Mouse (Mus musculus): Measurements from ENCODE around the gene Vmp1. TPM values are rescaled to one million over a fixed set of nuclear protein-coding genes. Genes with fewer than 3 reads are reported as not detected.
A peak's percentile ranks its signal among the peaks of the same experiment; 100 is the strongest.

The Vmp1 gene
- polyA plus RNA-seq, 1 experiment from 2014 or later, result 162 TPM

- no peak overlapping the region for H3K4me3 ChIP-seq (ENCODE audit: low read depth, low read length)
- ATAC-seq (ENCODE audit: low FRiP score, low TSS enrichment), result no peak
- 86% methylated on average over 2 of the region's 2 CpGs for whole genome bisulfite sequencing
- no peaks in the 10 kb centered on the region for H3K4me1 ChIP-seq (replicated peaks; ENCODE audit: control insufficient read depth, insufficient read depth)
- no peak for TF ChIP-seq EP300 (optimal IDR thresholded peaks at IDR 0.05)
- TF ChIP-seq CTCF (IDR thresholded peaks at IDR 0.05; ENCODE audit: low read depth), result no peak
- no peaks in the 10 kb centered on the region for H3K27me3 ChIP-seq (ENCODE audit: control insufficient read depth, insufficient read depth, low read length)
- H3K36me3 ChIP-seq (ENCODE audit: control insufficient read depth, insufficient read depth, low read length), result no peaks in the 10 kb centered on the region
- H3K27ac ChIP-seq (replicated peaks), result no peak overlapping the region
- no peaks in the 10 kb centered on the region for H3K9me3 ChIP-seq (ENCODE audit: control insufficient read depth, low read length)
- H3K9ac ChIP-seq (ENCODE audit: low read length), result no peak overlapping the region
- no peak for DNase-seq (ENCODE audit: low spot score)
- no peak overlapping the region for H3K4me2 ChIP-seq (replicated peaks; ENCODE audit: low read depth)
Observed at GRCm38 (mm10) chr11:86618548-86619335, 64.9 kb downstream of the Vmp1 start.

- H3K27ac ChIP-seq (replicated peaks), result no peak overlapping the region; the same call in 1 of the 2 replicates
- 48% methylated on average over 5 of the region's 5 CpGs for WGBS
Observed at GRCm38 (mm10) chr11:86614607-86615006, 69.0 kb downstream of the Vmp1 start.

GRCm38 (mm10) chr11:86614056-86614530 lies 69.5 kb downstream of the Vmp1 start:
- H3K36me3 ChIP-seq (ENCODE audit: control insufficient read depth, insufficient read depth, low read length), result no peaks in the 10 kb centered on the region
- TF ChIP-seq EP300 (optimal IDR thresholded peaks at IDR 0.05), result no peak
- TF ChIP-seq CTCF (IDR thresholded peaks at IDR 0.05; ENCODE audit: low read depth), result no peak
- 23% methylated on average over 2 of the region's 2 CpGs for WGBS
- peak overlapping the region; percentile 71; the same call in 1 of the 2 replicates for H3K27ac ChIP-seq (replicated peaks)
- no peaks in the 10 kb centered on the region for H3K4me1 ChIP-seq (replicated peaks; ENCODE audit: control insufficient read depth, insufficient read depth)
- no peak overlapping the region for H3K4me3 ChIP-seq (ENCODE audit: low read depth, low read length)
- ATAC-seq (ENCODE audit: low FRiP score, low TSS enrichment), result peak; percentile 70
- H3K9ac ChIP-seq (ENCODE audit: low read length), result no peak overlapping the region
- no peak for DNase-seq (ENCODE audit: low spot score)
- H3K4me2 ChIP-seq (replicated peaks; ENCODE audit: low read depth), result no peak overlapping the region
- no peaks in the 10 kb centered on the region for H3K27me3 ChIP-seq (ENCODE audit: control insufficient read depth, insufficient read depth, low read length)
- no peaks in the 10 kb centered on the region for H3K9me3 ChIP-seq (ENCODE audit: control insufficient read depth, low read length)

More at GRCm38 (mm10) chr11:86614607-86615006, 69.0 kb downstream of the Vmp1 start:
- H3K36me3 ChIP-seq (ENCODE audit: control insufficient read depth, insufficient read depth, low read length), result no peaks in the 10 kb centered on the region
- no peak overlapping the region for H3K4me2 ChIP-seq (replicated peaks; ENCODE audit: low read depth)
- H3K27me3 ChIP-seq (ENCODE audit: control insufficient read depth, insufficient read depth, low read length), result no peaks in the 10 kb centered on the region
- no peak overlapping the region for H3K4me3 ChIP-seq (ENCODE audit: low read depth, low read length)
- TF ChIP-seq EP300 (optimal IDR thresholded peaks at IDR 0.05) (no peak), CTCF (IDR thresholded peaks at IDR 0.05; ENCODE audit: low read depth) (no peak)
- no peak overlapping the region for H3K9ac ChIP-seq (ENCODE audit: low read length)
- no peaks in the 10 kb centered on the region for H3K4me1 ChIP-seq (replicated peaks; ENCODE audit: control insufficient read depth, insufficient read depth)
- no peak for ATAC-seq (ENCODE audit: low FRiP score, low TSS enrichment)
- no peaks in the 10 kb centered on the region for H3K9me3 ChIP-seq (ENCODE audit: control insufficient read depth, low read length)
- no peak for DNase-seq (ENCODE audit: low spot score)

GRCm38 (mm10) chr11:86611991-86612390 lies 71.6 kb downstream of the Vmp1 start:
- no peak for ATAC-seq (ENCODE audit: low FRiP score, low TSS enrichment)

GRCm38 (mm10) chr11:86610239-86610638 lies 73.4 kb downstream of the Vmp1 start:
- no peaks in the 10 kb centered on the region for H3K36me3 ChIP-seq (ENCODE audit: control insufficient read depth, insufficient read depth, low read length)
- DNase-seq (ENCODE audit: low spot score) (no peak), ATAC-seq (ENCODE audit: low FRiP score, low TSS enrichment) (0 out of 2 replicates have a peak, but pooled peaks have one; percentile 30)
- H3K9me3 ChIP-seq (ENCODE audit: control insufficient read depth, low read length), result no peaks in the 10 kb centered on the region
- 76% methylated on average over 3 of the region's 3 CpGs for WGBS
- H3K4me3 ChIP-seq (ENCODE audit: low read depth, low read length), result no peak overlapping the region
- no peaks in the 10 kb centered on the region for H3K4me1 ChIP-seq (replicated peaks; ENCODE audit: control insufficient read depth, insufficient read depth)
- H3K27me3 ChIP-seq (ENCODE audit: control insufficient read depth, insufficient read depth, low read length), result no peaks in the 10 kb centered on the region
- no peak overlapping the region for H3K9ac ChIP-seq (ENCODE audit: low read length)
- 0 out of 2 replicates have a peak overlapping the region, but pooled peaks have one; percentile 35 for H3K27ac ChIP-seq (replicated peaks)
- TF ChIP-seq CTCF (IDR thresholded peaks at IDR 0.05; ENCODE audit: low read depth), result no peak
- no peak for TF ChIP-seq EP300 (optimal IDR thresholded peaks at IDR 0.05)
- H3K4me2 ChIP-seq (replicated peaks; ENCODE audit: low read depth), result no peak overlapping the region

More at GRCm38 (mm10) chr11:86611991-86612390, 71.6 kb downstream of the Vmp1 start:
- no peaks in the 10 kb centered on the region for H3K36me3 ChIP-seq (ENCODE audit: control insufficient read depth, insufficient read depth, low read length)
- H3K4me3 ChIP-seq (ENCODE audit: low read depth, low read length), result no peak overlapping the region
- no peak overlapping the region for H3K9ac ChIP-seq (ENCODE audit: low read length)
- no peaks in the 10 kb centered on the region for H3K27me3 ChIP-seq (ENCODE audit: control insufficient read depth, insufficient read depth, low read length)
- H3K4me2 ChIP-seq (replicated peaks; ENCODE audit: low read depth), result no peak overlapping the region
- no peak for TF ChIP-seq EP300 (optimal IDR thresholded peaks at IDR 0.05)
- TF ChIP-seq CTCF (IDR thresholded peaks at IDR 0.05; ENCODE audit: low read depth), result no peak
- no peak for DNase-seq (ENCODE audit: low spot score)
- no peak overlapping the region for H3K27ac ChIP-seq (replicated peaks)
- 93% methylated on average over 1 of the region's 1 CpGs for WGBS
- no peaks in the 10 kb centered on the region for H3K9me3 ChIP-seq (ENCODE audit: control insufficient read depth, low read length)
- no peaks in the 10 kb centered on the region for H3K4me1 ChIP-seq (replicated peaks; ENCODE audit: control insufficient read depth, insufficient read depth)

- TF ChIP-seq CTCF (IDR thresholded peaks at IDR 0.05; ENCODE audit: low read depth) (no peak), EP300 (optimal IDR thresholded peaks at IDR 0.05) (no peak)
- Histone ChIP-seq H3K9ac (ENCODE audit: low read length) (no peak overlapping the region), H3K4me3 (ENCODE audit: low read depth, low read length) (no peak overlapping the region), H3K36me3 (ENCODE audit: control insufficient read depth, insufficient read depth, low read length) (no peaks in the 10 kb centered on the region), H3K4me2 (replicated peaks; ENCODE audit: low read depth) (no peak overlapping the region), H3K9me3 (ENCODE audit: control insufficient read depth, low read length) (no peaks in the 10 kb centered on the region), H3K27ac (replicated peaks) (no peak overlapping the region), H3K4me1 (replicated peaks; ENCODE audit: control insufficient read depth, insufficient read depth) (peaks cover 3% of the 10 kb centered on the region; the same call in 1 of the 2 replicates), H3K27me3 (ENCODE audit: control insufficient read depth, insufficient read depth, low read length) (no peaks in the 10 kb centered on the region)
- no peak for DNase-seq (ENCODE audit: low spot score)
- no peak for ATAC-seq (ENCODE audit: low FRiP score, low TSS enrichment)
- 62% methylated on average over 2 of the region's 2 CpGs for WGBS
Observed at GRCm38 (mm10) chr11:86607808-86608350, 75.8 kb downstream of the Vmp1 start.

Data from stomach, postnatal 0 days (tissue).